Mouse (Mus musculus): ENCODE data around the gene Ebf3. TPM values are rescaled to one million over a fixed set of nuclear protein-coding genes. Genes with fewer than 3 reads are reported as not detected.

Gene Ebf3
- polyA plus RNA-seq, 1 experiment from 2014 or later = 7.4 TPM

DNA sequence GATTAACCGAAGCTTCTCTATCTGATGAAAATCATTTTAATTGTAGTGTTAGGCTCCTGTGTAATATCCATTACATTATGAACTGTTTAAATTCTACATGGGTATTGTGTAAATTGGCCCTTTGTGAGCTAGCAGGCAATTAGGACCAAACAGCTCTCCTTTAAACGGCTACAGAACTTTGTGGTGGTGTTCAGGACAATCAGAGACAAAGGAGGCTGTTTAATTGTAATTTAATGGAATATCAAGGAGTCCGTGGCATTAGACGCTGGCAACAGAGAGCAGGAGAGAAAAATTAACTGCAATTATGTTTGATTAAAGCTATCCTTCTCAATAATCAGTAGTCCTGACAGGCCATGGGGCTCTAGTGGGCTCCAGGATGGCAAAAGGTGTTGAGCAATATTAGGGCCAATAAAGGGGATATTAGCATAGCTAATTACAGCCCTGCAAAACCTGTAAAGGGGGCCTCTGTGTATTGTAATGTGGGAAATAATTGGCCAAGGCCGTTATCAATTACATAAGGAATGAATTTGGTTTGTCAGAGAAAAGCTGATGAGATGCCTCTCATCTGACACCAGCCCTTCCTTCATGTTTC, 74.6 kb downstream of the Ebf3 start:
- H3K9me3 ChIP-seq (ENCODE audit: control insufficient read depth, low read length) = no peaks in the 10 kb centered on the region
- WGBS = 62% methylated on average over 5 of the region's 5 CpGs
- no peak overlapping the region for H3K4me2 ChIP-seq (ENCODE audit: low read depth, low read length)
- peaks cover 5% of the 10 kb centered on the region for H3K36me3 ChIP-seq (ENCODE audit: control insufficient read depth, insufficient read depth, low read length)
- DNase-seq (ENCODE audit: low spot score) (no peak), ATAC-seq (ENCODE audit: low read depth) (no peak)
- H3K4me3 ChIP-seq (ENCODE audit: low read depth, low read length) = no peak overlapping the region
- H3K4me1 ChIP-seq (ENCODE audit: control insufficient read depth, insufficient read depth, low read length) = no peaks in the 10 kb centered on the region; the same call in 1 of the 2 replicates
- H3K9ac ChIP-seq (ENCODE audit: low read depth, low read length) = no peak overlapping the region
- H3K27me3 ChIP-seq (replicated peaks; ENCODE audit: control insufficient read depth, insufficient read depth, low read length) = no peaks in the 10 kb centered on the region; the same call in 1 of the 2 replicates
- no peak overlapping the region for H3K27ac ChIP-seq (replicated peaks; ENCODE audit: low read depth, low read length)

DNA sequence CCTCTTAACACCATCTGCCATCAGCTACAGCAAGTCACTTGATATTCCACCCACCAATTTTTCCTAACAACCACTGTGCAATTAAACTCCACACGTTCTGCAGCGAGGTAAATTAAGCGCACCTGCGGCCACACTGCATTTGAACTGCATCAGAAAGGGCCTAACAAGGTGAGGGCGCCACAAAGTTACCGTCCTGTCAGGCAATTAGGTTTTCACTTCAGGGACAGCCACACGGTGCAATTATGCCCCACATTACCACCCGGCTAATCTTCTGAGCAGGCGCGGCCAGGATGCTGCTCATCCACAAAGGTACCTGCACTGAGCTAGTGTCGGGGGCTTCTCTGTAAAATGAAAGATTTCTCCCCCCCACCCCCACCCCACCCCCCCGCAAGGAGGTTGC, 76.8 kb downstream of the Ebf3 start:
- DNase-seq (ENCODE audit: low spot score) (no peak), ATAC-seq (ENCODE audit: low read depth) (peak; percentile 45)
- no peaks in the 10 kb centered on the region for H3K9me3 ChIP-seq (ENCODE audit: control insufficient read depth, low read length)
- no peak overlapping the region for H3K4me2 ChIP-seq (ENCODE audit: low read depth, low read length)
- no peak overlapping the region for H3K9ac ChIP-seq (ENCODE audit: low read depth, low read length)
- no peaks in the 10 kb centered on the region; the same call in 1 of the 2 replicates for H3K27me3 ChIP-seq (replicated peaks; ENCODE audit: control insufficient read depth, insufficient read depth, low read length)
- 68% methylated on average over 12 of the region's 12 CpGs for WGBS
- peaks cover 11% of the 10 kb centered on the region for H3K36me3 ChIP-seq (ENCODE audit: control insufficient read depth, insufficient read depth, low read length)
- no peak overlapping the region for H3K4me3 ChIP-seq (ENCODE audit: low read depth, low read length)
- H3K27ac ChIP-seq (replicated peaks; ENCODE audit: low read depth, low read length) = no peak overlapping the region
- H3K4me1 ChIP-seq (ENCODE audit: control insufficient read depth, insufficient read depth, low read length) = no peaks in the 10 kb centered on the region

DNA sequence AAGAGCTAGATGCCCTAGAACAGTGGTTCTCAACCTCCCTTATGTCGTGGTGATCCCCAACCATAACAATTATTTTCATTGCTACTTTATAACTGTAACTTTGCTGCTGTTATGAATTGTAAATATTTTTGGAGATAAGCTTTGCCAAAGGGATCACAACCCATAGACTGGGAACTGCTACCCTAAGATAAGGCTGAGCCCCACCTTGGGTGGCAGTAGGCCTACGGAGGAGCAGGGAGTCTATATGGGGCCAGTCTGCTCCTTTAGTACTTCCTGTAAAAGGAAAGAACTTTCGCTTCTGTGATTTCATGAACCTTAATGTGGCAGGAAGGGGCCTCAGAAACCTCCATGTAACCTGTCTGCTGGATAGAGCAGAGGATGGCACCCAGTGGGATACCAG, 90.4 kb downstream of the Ebf3 start:
- 88% methylated on average over 3 of the region's 3 CpGs for WGBS
- Histone ChIP-seq H3K4me2 (ENCODE audit: low read depth, low read length) (no peak overlapping the region), H3K27ac (replicated peaks; ENCODE audit: low read depth, low read length) (no peak overlapping the region), H3K4me3 (ENCODE audit: low read depth, low read length) (no peak overlapping the region), H3K36me3 (ENCODE audit: control insufficient read depth, insufficient read depth, low read length) (peaks cover 3% of the 10 kb centered on the region; the same call in 1 of the 2 replicates), H3K27me3 (replicated peaks; ENCODE audit: control insufficient read depth, insufficient read depth, low read length) (no peaks in the 10 kb centered on the region), H3K9ac (ENCODE audit: low read depth, low read length) (no peak overlapping the region), H3K9me3 (ENCODE audit: control insufficient read depth, low read length) (no peaks in the 10 kb centered on the region), H3K4me1 (ENCODE audit: control insufficient read depth, insufficient read depth, low read length) (peaks cover 26% of the 10 kb centered on the region)
- ATAC-seq (ENCODE audit: low read depth) (no peak), DNase-seq (ENCODE audit: low spot score) (no peak)

DNA sequence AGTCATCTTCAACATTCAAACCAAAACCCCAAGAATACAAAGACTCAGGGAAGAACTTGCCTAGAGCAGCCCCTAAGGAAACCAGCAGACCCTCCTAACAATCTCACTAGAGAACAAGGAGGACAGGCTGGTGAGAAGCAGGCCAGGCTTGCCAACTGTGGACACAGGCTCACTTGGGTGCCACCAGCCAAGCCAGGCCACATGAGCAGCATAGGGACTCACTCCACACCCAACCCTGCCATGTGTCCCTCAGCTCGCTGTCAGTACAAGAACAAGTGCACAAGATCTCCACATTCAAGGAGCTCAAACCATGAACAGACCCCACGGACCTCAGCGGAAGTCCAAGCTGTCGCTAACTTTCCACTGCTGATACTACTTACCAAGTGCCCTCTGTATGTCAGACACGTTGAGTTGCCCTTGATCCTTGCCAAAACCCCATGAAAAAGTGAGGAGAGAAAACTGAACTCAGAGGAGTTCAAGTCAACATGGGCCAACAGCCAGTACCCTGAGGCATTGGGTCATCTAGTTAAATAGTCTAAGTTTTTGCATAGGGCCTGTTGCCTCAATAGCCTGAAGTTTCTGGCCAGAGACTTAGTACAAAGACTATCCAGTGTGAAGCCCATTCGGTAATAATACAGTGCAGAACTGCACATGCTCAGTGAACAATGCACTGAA, 91.3 kb downstream of the Ebf3 start:
- Histone ChIP-seq H3K4me2 (ENCODE audit: low read depth, low read length) (no peak overlapping the region), H3K9me3 (ENCODE audit: control insufficient read depth, low read length) (no peaks in the 10 kb centered on the region), H3K4me1 (ENCODE audit: control insufficient read depth, insufficient read depth, low read length) (peaks cover 18% of the 10 kb centered on the region), H3K27ac (replicated peaks; ENCODE audit: low read depth, low read length) (no peak overlapping the region), H3K4me3 (ENCODE audit: low read depth, low read length) (no peak overlapping the region), H3K27me3 (replicated peaks; ENCODE audit: control insufficient read depth, insufficient read depth, low read length) (no peaks in the 10 kb centered on the region), H3K9ac (ENCODE audit: low read depth, low read length) (no peak overlapping the region), H3K36me3 (ENCODE audit: control insufficient read depth, insufficient read depth, low read length) (peaks cover 11% of the 10 kb centered on the region)
- no peak for DNase-seq (ENCODE audit: low spot score)
- no peak for ATAC-seq (ENCODE audit: low read depth)
- 90% methylated on average over 6 of the region's 6 CpGs for WGBS

DNA sequence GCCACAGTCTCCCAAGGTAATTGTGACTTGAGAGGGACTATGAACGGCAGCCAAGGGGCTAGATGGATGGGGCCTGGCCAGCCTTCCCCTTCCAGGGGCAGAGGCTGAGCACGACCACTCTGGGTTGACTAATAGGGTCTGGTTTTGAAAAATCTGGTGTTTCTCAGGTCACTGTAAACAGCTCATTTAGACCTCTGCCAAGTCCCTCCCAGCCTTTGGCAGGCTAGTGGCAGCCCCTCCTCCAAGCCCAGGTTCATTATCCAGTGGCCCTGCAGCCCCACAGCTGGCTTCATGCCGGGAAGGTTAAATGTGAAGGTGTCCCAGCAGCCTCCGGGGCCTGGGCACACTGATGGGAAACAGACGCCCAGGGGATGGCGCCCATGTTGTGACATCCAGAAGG, 92.6 kb downstream of the Ebf3 start:
- Histone ChIP-seq H3K27ac (replicated peaks; ENCODE audit: low read depth, low read length) (no peak overlapping the region), H3K36me3 (ENCODE audit: control insufficient read depth, insufficient read depth, low read length) (peaks cover 17% of the 10 kb centered on the region), H3K27me3 (replicated peaks; ENCODE audit: control insufficient read depth, insufficient read depth, low read length) (no peaks in the 10 kb centered on the region), H3K4me1 (ENCODE audit: control insufficient read depth, insufficient read depth, low read length) (peaks cover 18% of the 10 kb centered on the region), H3K4me3 (ENCODE audit: low read depth, low read length) (no peak overlapping the region), H3K9me3 (ENCODE audit: control insufficient read depth, low read length) (no peaks in the 10 kb centered on the region), H3K9ac (ENCODE audit: low read depth, low read length) (no peak overlapping the region), H3K4me2 (ENCODE audit: low read depth, low read length) (no peak overlapping the region)
- peak; percentile 51 for ATAC-seq (ENCODE audit: low read depth)
- peak; percentile 71 for DNase-seq (ENCODE audit: low spot score)
- WGBS = 17% methylated on average over 6 of the region's 6 CpGs

- Histone ChIP-seq H3K4me1 (ENCODE audit: control insufficient read depth, insufficient read depth, low read length) (peaks cover 13% of the 10 kb centered on the region), H3K4me3 (ENCODE audit: low read depth, low read length) (no peak overlapping the region), H3K4me2 (ENCODE audit: low read depth, low read length) (no peak overlapping the region), H3K9ac (ENCODE audit: low read depth, low read length) (no peak overlapping the region), H3K36me3 (ENCODE audit: control insufficient read depth, insufficient read depth, low read length) (peaks cover 17% of the 10 kb centered on the region), H3K9me3 (ENCODE audit: control insufficient read depth, low read length) (no peaks in the 10 kb centered on the region), H3K27ac (replicated peaks; ENCODE audit: low read depth, low read length) (no peak overlapping the region), H3K27me3 (replicated peaks; ENCODE audit: control insufficient read depth, insufficient read depth, low read length) (no peaks in the 10 kb centered on the region)
- no peak for ATAC-seq (ENCODE audit: low read depth)
- DNase-seq (ENCODE audit: low spot score) = no peak
- 58% methylated on average over 4 of the region's 4 CpGs for WGBS
These were observed 93.8 kb downstream of the Ebf3 start for GRCm38 (mm10) chr7:137220436-137220835.

DNA sequence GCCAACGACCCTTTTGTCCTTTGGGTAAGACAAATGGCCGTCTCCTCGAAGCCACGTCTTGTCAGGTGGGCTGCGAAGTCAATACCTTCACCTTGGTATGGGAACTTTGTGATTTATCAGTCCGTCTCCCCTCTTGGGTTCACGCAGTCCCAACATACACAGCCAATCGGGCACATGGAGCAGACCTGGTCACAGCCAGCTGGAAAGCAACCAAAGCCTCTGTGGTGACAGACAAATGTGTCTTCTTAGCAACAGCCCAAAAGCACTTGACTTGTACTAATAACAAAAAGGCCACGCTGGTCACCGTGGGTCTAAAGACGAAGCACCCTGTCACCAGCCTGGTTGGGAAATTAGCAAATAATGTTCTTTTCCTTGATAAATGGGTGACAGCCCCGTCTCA, 95.5 kb downstream of the Ebf3 start:
- no peaks in the 10 kb centered on the region for H3K27me3 ChIP-seq (replicated peaks; ENCODE audit: control insufficient read depth, insufficient read depth, low read length)
- H3K4me2 ChIP-seq (ENCODE audit: low read depth, low read length) = no peak overlapping the region
- DNase-seq (ENCODE audit: low spot score) = no peak
- no peak overlapping the region for H3K9ac ChIP-seq (ENCODE audit: low read depth, low read length)
- peaks cover 8% of the 10 kb centered on the region for H3K4me1 ChIP-seq (ENCODE audit: control insufficient read depth, insufficient read depth, low read length)
- H3K27ac ChIP-seq (replicated peaks; ENCODE audit: low read depth, low read length) = no peak overlapping the region
- no peaks in the 10 kb centered on the region for H3K9me3 ChIP-seq (ENCODE audit: control insufficient read depth, low read length)
- H3K36me3 ChIP-seq (ENCODE audit: control insufficient read depth, insufficient read depth, low read length) = peaks cover 17% of the 10 kb centered on the region
- whole genome bisulfite sequencing = 94% methylated on average over 12 of the region's 12 CpGs
- no peak overlapping the region for H3K4me3 ChIP-seq (ENCODE audit: low read depth, low read length)
- no peak for ATAC-seq (ENCODE audit: low read depth)

DNA sequence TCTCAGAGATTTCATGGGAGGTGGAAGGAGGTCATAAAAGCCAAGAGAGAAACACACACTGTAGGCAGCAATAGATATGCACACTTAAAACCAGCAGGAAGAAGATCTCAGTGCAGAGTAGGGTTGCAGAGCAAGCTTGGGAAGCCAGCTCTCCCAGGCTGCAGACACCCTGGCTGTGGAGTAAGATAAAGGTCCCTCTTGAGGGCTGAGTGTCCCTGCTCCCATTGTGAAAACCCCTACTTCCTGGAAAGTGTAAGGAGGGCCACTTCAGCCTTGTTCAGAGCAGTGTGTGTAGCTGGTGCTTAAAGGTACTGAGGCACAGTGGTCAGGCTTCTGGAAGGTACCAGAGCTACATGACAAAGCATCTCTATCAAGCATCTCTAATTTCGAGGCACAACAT, 100.8 kb downstream of the Ebf3 start:
- H3K27ac ChIP-seq (replicated peaks; ENCODE audit: low read depth, low read length) = no peak overlapping the region
- no peak overlapping the region for H3K4me2 ChIP-seq (ENCODE audit: low read depth, low read length)
- no peaks in the 10 kb centered on the region for H3K27me3 ChIP-seq (replicated peaks; ENCODE audit: control insufficient read depth, insufficient read depth, low read length)
- no peak overlapping the region for H3K4me3 ChIP-seq (ENCODE audit: low read depth, low read length)
- DNase-seq (ENCODE audit: low spot score) = no peak
- 88% methylated on average over 1 of the region's 1 CpGs for WGBS
- no peak overlapping the region for H3K9ac ChIP-seq (ENCODE audit: low read depth, low read length)
- peaks cover 14% of the 10 kb centered on the region; the same call in 1 of the 2 replicates for H3K36me3 ChIP-seq (ENCODE audit: control insufficient read depth, insufficient read depth, low read length)
- H3K4me1 ChIP-seq (ENCODE audit: control insufficient read depth, insufficient read depth, low read length) = no peaks in the 10 kb centered on the region
- H3K9me3 ChIP-seq (ENCODE audit: control insufficient read depth, low read length) = no peaks in the 10 kb centered on the region
- ATAC-seq (ENCODE audit: low read depth) = no peak

- 53% methylated on average over 4 of the region's 4 CpGs for WGBS
- Histone ChIP-seq H3K27me3 (replicated peaks; ENCODE audit: control insufficient read depth, insufficient read depth, low read length) (no peaks in the 10 kb centered on the region), H3K27ac (replicated peaks; ENCODE audit: low read depth, low read length) (no peak overlapping the region), H3K9me3 (ENCODE audit: control insufficient read depth, low read length) (no peaks in the 10 kb centered on the region), H3K36me3 (ENCODE audit: control insufficient read depth, insufficient read depth, low read length) (0 out of 2 replicates have a peak, but pooled peaks cover under 1% of the 10 kb centered on the region), H3K4me1 (ENCODE audit: control insufficient read depth, insufficient read depth, low read length) (no peaks in the 10 kb centered on the region), H3K4me2 (ENCODE audit: low read depth, low read length) (no peak overlapping the region), H3K4me3 (ENCODE audit: low read depth, low read length) (no peak overlapping the region), H3K9ac (ENCODE audit: low read depth, low read length) (no peak overlapping the region)
- DNase-seq (ENCODE audit: low spot score) (no peak), ATAC-seq (ENCODE audit: low read depth) (no peak)
These were observed 102.9 kb downstream of the Ebf3 start for GRCm38 (mm10) chr7:137211332-137211731.

Measured in embryonic facial prominence, embryonic 14.5 days (tissue).